Mouse (Mus musculus) lung, postnatal 0 days (tissue): ENCODE results near the gene Chrm4. TPM values are rescaled to one million over a fixed set of nuclear protein-coding genes. Genes with fewer than 3 reads are reported as not detected.

ENCODE experiments used
- ATAC-seq: fragments of 200-750 bp; cut with Nextera tagmentation; 2 replicates; pipeline ENCODE4 v1.8.0; 2017; ENCODE audit warnings: moderate library complexity
- DNase-seq: peaks from one replicate; pipeline ENCODE4 v3.0.0-alpha.2; 2016; ENCODE audit warnings: low spot score
- H3K27ac ChIP-seq: fragments of 300-500 bp; sonication (generic); 2 replicates; pipeline ENCODE4 v1.5.1; 2014; ENCODE audit warnings: antibody characterized with exemption, mild to moderate bottlenecking, low read length, mixed read lengths
- H3K27me3 ChIP-seq: fragments of 300-500 bp; sonication (generic); replicated peaks from 2 replicates; pipeline ENCODE4 v1.6.1; 2014; ENCODE audit warnings: low read length, mixed read lengths; ENCODE audit not compliant: insufficient read depth
- H3K36me3 ChIP-seq: fragments of 300-500 bp; sonication (generic); 2 replicates; pipeline ENCODE4 v1.6.1; 2014; ENCODE audit warnings: low read length, mixed read lengths; ENCODE audit not compliant: insufficient read depth
- H3K4me1 ChIP-seq: fragments of 300-500 bp; sonication (generic); 2 replicates; pipeline ENCODE4 v1.6.1; 2014; ENCODE audit warnings: antibody characterized with exemption, low read depth, low read length, mixed read lengths; ENCODE audit not compliant: insufficient read depth
- H3K4me2 ChIP-seq: fragments of 300-500 bp; sonication (generic); replicated peaks from 2 replicates; pipeline ENCODE4 v1.6.1; 2014; ENCODE audit warnings: low read depth, mild to moderate bottlenecking, low read length, moderate library complexity, mixed read lengths
- H3K4me3 ChIP-seq: fragments of 300-500 bp; sonication (generic); 2 replicates; pipeline ENCODE4 v1.5.1; 2014; ENCODE audit warnings: low read depth, low read length
- H3K9ac ChIP-seq: fragments of 300-500 bp; sonication (generic); replicated peaks from 2 replicates; pipeline ENCODE4 v1.6.1; 2014; ENCODE audit warnings: low read depth, mild to moderate bottlenecking
- H3K9me3 ChIP-seq: fragments of 300-500 bp; sonication (generic); 2 replicates; pipeline ENCODE4 v1.6.1; 2016; ENCODE audit warnings: low read length, mixed read lengths
- CTCF ChIP-seq: IDR thresholded peaks from 2 replicates; pipeline ENCODE4 v1.5.1; 2016; ENCODE audit warnings: antibody characterized with exemption, mild to moderate bottlenecking
- EP300 ChIP-seq: IDR thresholded peaks from 2 replicates; pipeline ENCODE4 v1.6.1; 2016; ENCODE audit warnings: antibody characterized with exemption, mild to moderate bottlenecking, control low read depth
- WGBS: fragments of 180-500 bp; shearing (Covaris S2); extraction: QIAGEN DNeasy Blood & Tissue Kit; methylation state at CpG from one replicate; pipeline ENCODE4 v1.1.7; 2014; 5-methylcytosine and 5-hydroxymethylcytosine counted together
- polyA plus RNA-seq: library from polyadenylated mRNA; unstranded; fragments of >200 nt; fragmentation: Nextera tagmentation; extraction: Ambion mirVana; gene quantifications from 2 replicates; pipeline ENCODE4 v1.2.1, GENCODE M21; 2015

Chrm4 gene
- polyA plus RNA-seq, 1 experiment from 2014 or later: 0.16 TPM

GRCm38 (mm10) chr2:91925442-91925841 lies 1.6 kb upstream of the Chrm4 start:
- WGBS: 68% methylated on average over 15 of the region's 15 CpGs
- Histone ChIP-seq H3K4me1 (peaks cover 15% of the 10 kb centered on the region), H3K27me3 (peaks cover 36% of the 10 kb centered on the region), H3K4me2 (no peak overlapping the region), H3K9ac (no peak overlapping the region), H3K36me3 (no peaks in the 10 kb centered on the region), H3K27ac (no peak overlapping the region), H3K4me3 (no peak overlapping the region), H3K9me3 (no peaks in the 10 kb centered on the region)
- no peak for ATAC-seq
- no peak for DNase-seq
- TF ChIP-seq EP300 (no peak), CTCF (no peak)

GRCm38 (mm10) chr2:91927826-91928533 lies 931 bp downstream of the Chrm4 start:
- Histone ChIP-seq H3K27me3 (peaks cover 11% of the 10 kb centered on the region; the same call in 1 of the 2 replicates), H3K4me3 (no peak overlapping the region), H3K27ac (no peak overlapping the region), H3K9me3 (no peaks in the 10 kb centered on the region), H3K4me2 (0 out of 2 replicates have a peak overlapping the region, but pooled peaks have one; percentile 30), H3K9ac (no peak overlapping the region), H3K36me3 (no peaks in the 10 kb centered on the region), H3K4me1 (peaks cover 18% of the 10 kb centered on the region; the same call in 1 of the 2 replicates)
- DNase-seq: peak; percentile 78
- WGBS: 45% methylated on average over 34 of the region's 34 CpGs
- no peak for TF ChIP-seq EP300
- TF ChIP-seq CTCF: peak; percentile 79
- peak; percentile 19; the same call in 1 of the 2 replicates for ATAC-seq

GRCm38 (mm10) chr2:91928534-91929350 lies 1.7 kb downstream of the Chrm4 start:
- no peak overlapping the region for H3K27ac ChIP-seq
- H3K4me1 ChIP-seq: peaks cover 14% of the 10 kb centered on the region; the same call in 1 of the 2 replicates
- TF ChIP-seq EP300 (no peak), CTCF (no peak)
- H3K9ac ChIP-seq: no peak overlapping the region
- peaks cover 3% of the 10 kb centered on the region; the same call in 1 of the 2 replicates for H3K27me3 ChIP-seq
- H3K4me3 ChIP-seq: no peak overlapping the region
- 72% methylated on average over 23 of the region's 23 CpGs for WGBS
- no peaks in the 10 kb centered on the region for H3K36me3 ChIP-seq
- DNase-seq (no peak), ATAC-seq (no peak)
- no peak overlapping the region for H3K4me2 ChIP-seq
- H3K9me3 ChIP-seq: no peaks in the 10 kb centered on the region

GRCm38 (mm10) chr2:91929455-91929854 lies 2.4 kb downstream of the Chrm4 start:
- Histone ChIP-seq H3K4me1 (peaks cover 13% of the 10 kb centered on the region; the same call in 1 of the 2 replicates), H3K9me3 (no peaks in the 10 kb centered on the region), H3K9ac (no peak overlapping the region), H3K27me3 (no peaks in the 10 kb centered on the region; the same call in 1 of the 2 replicates), H3K36me3 (0 out of 2 replicates have a peak, but pooled peaks cover under 1% of the 10 kb centered on the region), H3K4me3 (no peak overlapping the region), H3K4me2 (no peak overlapping the region), H3K27ac (no peak overlapping the region)
- TF ChIP-seq EP300 (no peak), CTCF (no peak)
- ATAC-seq (no peak), DNase-seq (no peak)
- WGBS: 57% methylated on average over 3 of the region's 3 CpGs

- Histone ChIP-seq H3K27me3 (no peaks in the 10 kb centered on the region; the same call in 1 of the 2 replicates), H3K4me1 (peaks cover 13% of the 10 kb centered on the region; the same call in 1 of the 2 replicates), H3K27ac (no peak overlapping the region), H3K36me3 (peaks cover 5% of the 10 kb centered on the region; the same call in 1 of the 2 replicates), H3K4me3 (no peak overlapping the region), H3K4me2 (peak overlapping the region; percentile 61), H3K9me3 (no peaks in the 10 kb centered on the region), H3K9ac (no peak overlapping the region)
- DNase-seq (peak; percentile 79), ATAC-seq (peak; percentile 27; the same call in 1 of the 2 replicates)
- 15% methylated on average over 12 of the region's 12 CpGs for WGBS
- TF ChIP-seq CTCF (peak; percentile 82), EP300 (no peak)
Measured at GRCm38 (mm10) chr2:91929936-91930335, 2.9 kb downstream of the Chrm4 start.

- Histone ChIP-seq H3K9ac (peak overlapping the region; percentile 32; the same call in 1 of the 2 replicates), H3K4me2 (peak overlapping the region; percentile 61), H3K4me3 (peak overlapping the region; percentile 39), H3K27me3 (no peaks in the 10 kb centered on the region), H3K27ac (no peak overlapping the region), H3K4me1 (peaks cover 13% of the 10 kb centered on the region; the same call in 1 of the 2 replicates), H3K36me3 (peaks cover 6% of the 10 kb centered on the region; the same call in 1 of the 2 replicates), H3K9me3 (no peaks in the 10 kb centered on the region)
- no peak for ATAC-seq
- WGBS: 9% methylated on average over 22 of the region's 23 CpGs
- peak; percentile 18 for DNase-seq
- TF ChIP-seq EP300: no peak
- no peak for TF ChIP-seq CTCF
Measured at GRCm38 (mm10) chr2:91930761-91931291, 3.8 kb downstream of the Chrm4 start.
